Mouse (Mus musculus) thymus, postnatal 4 days (tissue): ENCODE measurements around the gene Camk1d.

Source experiments
- DNase-seq: peaks from one replicate; pipeline ENCODE4 v3.0.0; 2021

Camk1d gene

GRCm38 (mm10) chr2:5458671-5459235 lies 255.6 kb downstream of the Camk1d start:
- no peak for DNase-seq

GRCm38 (mm10) chr2:5458075-5458494 lies 256.2 kb downstream of the Camk1d start:
- no peak for DNase-seq

- DNase-seq, result no peak
Measured at GRCm38 (mm10) chr2:5456108-5456507, 258.2 kb downstream of the Camk1d start.

- no peak for DNase-seq
Measured at GRCm38 (mm10) chr2:5454830-5455229, 259.5 kb downstream of the Camk1d start.

- no peak for DNase-seq
Measured at GRCm38 (mm10) chr2:5451654-5452053, 262.7 kb downstream of the Camk1d start.

- no peak for DNase-seq
Measured at GRCm38 (mm10) chr2:5445357-5445756, 269.0 kb downstream of the Camk1d start.

- no peak for DNase-seq
Measured at GRCm38 (mm10) chr2:5437690-5438089, 276.6 kb downstream of the Camk1d start.

- DNase-seq, result no peak
Measured at GRCm38 (mm10) chr2:5435587-5436253, 278.6 kb downstream of the Camk1d start.

- peak; percentile 35 for DNase-seq
Measured at GRCm38 (mm10) chr2:5431309-5431708, 283.0 kb downstream of the Camk1d start.

- DNase-seq, result no peak
Measured at GRCm38 (mm10) chr2:5429921-5430320, 284.4 kb downstream of the Camk1d start.

- no peak for DNase-seq
Measured at GRCm38 (mm10) chr2:5426110-5426509, 288.2 kb downstream of the Camk1d start.

- no peak for DNase-seq
Measured at GRCm38 (mm10) chr2:5425612-5426011, 288.7 kb downstream of the Camk1d start.

GRCm38 (mm10) chr2:5420621-5421196 lies 293.6 kb downstream of the Camk1d start:
- no peak for DNase-seq

GRCm38 (mm10) chr2:5418802-5419201 lies 295.5 kb downstream of the Camk1d start:
- no peak for DNase-seq

- no peak for DNase-seq
Measured at GRCm38 (mm10) chr2:5417158-5418032, 296.9 kb downstream of the Camk1d start.

GRCm38 (mm10) chr2:5411774-5412173 lies 302.5 kb downstream of the Camk1d start:
- no peak for DNase-seq

GRCm38 (mm10) chr2:5403850-5404249 lies 310.5 kb downstream of the Camk1d start:
- peak; percentile 48 for DNase-seq

- no peak for DNase-seq
Measured at GRCm38 (mm10) chr2:5402036-5402435, 312.3 kb downstream of the Camk1d start.

GRCm38 (mm10) chr2:5398505-5398904 lies 315.8 kb downstream of the Camk1d start:
- DNase-seq, result no peak

GRCm38 (mm10) chr2:5398043-5398442 lies 316.3 kb downstream of the Camk1d start:
- DNase-seq, result no peak

GRCm38 (mm10) chr2:5397468-5397867 lies 316.8 kb downstream of the Camk1d start:
- no peak for DNase-seq

- no peak for DNase-seq
Measured at GRCm38 (mm10) chr2:5396415-5396814, 317.9 kb downstream of the Camk1d start.

- DNase-seq, result no peak
Measured at GRCm38 (mm10) chr2:5395873-5396272, 318.4 kb downstream of the Camk1d start.
